Mouse (Mus musculus) megakaryocyte, embryonic 14.5 days (primary cell): Measurements from ENCODE around the gene Ssh2.

ENCODE experiments used
- FLI1 ChIP-seq: IDR thresholded peaks from 2 replicates; pipeline ENCODE4 v1.6.1; 2012; ENCODE audit warnings: low read length, inconsistent platforms, mixed read lengths
- GATA1 ChIP-seq: IDR thresholded peaks from 3 replicates; pipeline ENCODE4 v1.6.1; 2012; ENCODE audit warnings: mixed read lengths, low read length, inconsistent platforms, borderline replicate concordance

GRCm38 (mm10) chr11:77501392-77501791, 285.3 kb downstream of the Ssh2 start:
- TF ChIP-seq GATA1 (no peak), FLI1 (no peak)
